Mouse (Mus musculus): ENCODE measurements around the gene Olfr698. TPM values are rescaled to one million over a fixed set of nuclear protein-coding genes. Genes with fewer than 3 reads are reported as not detected.
"Not testable (repeated sequence)": the region's sequence is repeated elsewhere in the genome, so short reads cannot be mapped to it uniquely, and the experiment has no call there.

Olfr698 gene
- polyA plus RNA-seq, 1 experiment, result not detected

DNA sequence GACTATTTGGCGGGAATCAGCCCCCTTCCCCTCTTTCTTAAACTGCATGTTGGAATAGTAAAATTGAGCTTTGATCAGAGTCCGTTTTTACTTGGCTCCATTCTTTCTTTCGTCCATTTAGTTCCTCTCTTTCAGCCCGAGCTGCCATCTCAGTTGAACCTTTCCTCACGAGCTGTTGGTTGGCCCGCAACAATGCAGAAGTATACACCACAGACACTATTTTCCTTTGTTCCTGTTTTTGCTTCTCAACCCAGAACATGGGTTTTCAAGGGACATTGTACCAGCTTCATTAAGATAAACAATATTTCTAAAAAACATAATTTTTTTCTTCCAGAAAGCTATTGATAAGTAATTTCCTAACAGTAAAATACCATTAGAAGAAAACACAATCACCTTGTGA lies 43.7 kb downstream of the Olfr698 start:
- no peak for TF ChIP-seq FLI1 (IDR thresholded peaks at IDR 0.05; ENCODE audit: low read length)
- no peak for TF ChIP-seq GATA1 (IDR thresholded peaks at IDR 0.05; ENCODE audit: borderline replicate concordance, low read length)
- no peak overlapping the region for H3K4me3 ChIP-seq (replicated peaks)
- H3K36me3 ChIP-seq (replicated peaks; ENCODE audit: low read length), result no peaks in the 10 kb centered on the region
- no peaks in the 10 kb centered on the region for H3K9me3 ChIP-seq
- peaks cover 6% of the 10 kb centered on the region for H3K4me1 ChIP-seq
- H3K27me3 ChIP-seq (replicated peaks), result no peaks in the 10 kb centered on the region

- H3K27me3 ChIP-seq (replicated peaks); H3K9me3 ChIP-seq; H3K4me1 ChIP-seq: not testable (repeated sequence)
These were observed 47.5 kb downstream of the Olfr698 start for GRCm38 (mm10) chr7:106707705-106708104.

More at GRCm38 (mm10) chr7:106707705-106708104, 47.5 kb downstream of the Olfr698 start:
- H3K36me3 ChIP-seq (replicated peaks; ENCODE audit: low read length); H3K4me3 ChIP-seq (replicated peaks): not testable (repeated sequence)

Other genes with a start within 250 kb of the Olfr698 start
- gene Olfr693, start 74.8 kb downstream of the Olfr698 start, polyA plus RNA-seq (2012; ENCODE audit: insufficient read depth, low replicate concordance), result not detected in 2 replicates
- not detected in 2 replicates for gene Olfr694, start 63.6 kb downstream of the Olfr698 start, polyA plus RNA-seq (2012; ENCODE audit: insufficient read depth, low replicate concordance)
- gene Olfr695, start 39.0 kb downstream of the Olfr698 start, polyA plus RNA-seq (2012; ENCODE audit: insufficient read depth, low replicate concordance), result not detected in 2 replicates
- not detected in 2 replicates for gene Olfr697, start 13.0 kb downstream of the Olfr698 start, polyA plus RNA-seq (2012; ENCODE audit: insufficient read depth, low replicate concordance)
- gene Olfr699, start 37.8 kb upstream of the Olfr698 start, polyA plus RNA-seq (2012; ENCODE audit: insufficient read depth, low replicate concordance), result not detected in 2 replicates
- not detected in 2 replicates for gene Olfr700, start 53.4 kb upstream of the Olfr698 start, polyA plus RNA-seq (2012; ENCODE audit: insufficient read depth, low replicate concordance)
- gene Olfr701, start 58.7 kb upstream of the Olfr698 start, polyA plus RNA-seq (2012; ENCODE audit: insufficient read depth, low replicate concordance), result not detected in 2 replicates
- gene Olfr702, start 78.5 kb upstream of the Olfr698 start, polyA plus RNA-seq (2012; ENCODE audit: insufficient read depth, low replicate concordance), result not detected in 2 replicates
- gene Olfr703, start 88.0 kb upstream of the Olfr698 start, polyA plus RNA-seq (2012; ENCODE audit: insufficient read depth, low replicate concordance), result 0.58 TPM in 1 of 2 replicates, not detected in the other
- not detected in 2 replicates for gene Olfr704, start 107.8 kb upstream of the Olfr698 start, polyA plus RNA-seq (2012; ENCODE audit: insufficient read depth, low replicate concordance)
- not detected in 2 replicates for gene Olfr705, start 121.5 kb upstream of the Olfr698 start, polyA plus RNA-seq (2012; ENCODE audit: insufficient read depth, low replicate concordance)
- gene Olfr706, start 132.8 kb upstream of the Olfr698 start, polyA plus RNA-seq (2012; ENCODE audit: insufficient read depth, low replicate concordance), result not detected in 2 replicates
- not detected in 2 replicates for gene Olfr707, start 145.8 kb upstream of the Olfr698 start, polyA plus RNA-seq (2012; ENCODE audit: insufficient read depth, low replicate concordance)
- not detected in 2 replicates for gene Olfr1532-ps1, start 152.6 kb upstream of the Olfr698 start, polyA plus RNA-seq (2012; ENCODE audit: insufficient read depth, low replicate concordance)
- not detected in 2 replicates for gene Olfr709-ps1, start 176.8 kb upstream of the Olfr698 start, polyA plus RNA-seq (2012; ENCODE audit: insufficient read depth, low replicate concordance)
- not detected in 2 replicates for gene Olfr710, start 192.9 kb upstream of the Olfr698 start, polyA plus RNA-seq (2012; ENCODE audit: insufficient read depth, low replicate concordance)
- not detected in 2 replicates for gene Olfr6, start 208.5 kb upstream of the Olfr698 start, polyA plus RNA-seq (2012; ENCODE audit: insufficient read depth, low replicate concordance)
- not detected in 2 replicates for gene Olfr711, start 220.1 kb upstream of the Olfr698 start, polyA plus RNA-seq (2012; ENCODE audit: insufficient read depth, low replicate concordance)